Mouse (Mus musculus) G1E (cell line): ENCODE data around the gene Rab21. TPM values are rescaled to one million over a fixed set of nuclear protein-coding genes. Genes with fewer than 3 reads are reported as not detected.

ENCODE experiments used
- ATAC-seq: 2 replicates; pipeline ENCODE4 v1.8.0; 2016; ENCODE audit warnings: mild to moderate bottlenecking; ENCODE audit not compliant: insufficient number of reproducible peaks, poor library complexity, low FRiP score, severe bottlenecking; ENCODE audit errors: extremely low read depth
- DNase-seq: peaks from one replicate; pipeline ENCODE4 v3.0.0; 2012; ENCODE audit warnings: low spot score
- H3K27me3 ChIP-seq: 2 replicates; pipeline ENCODE4 v1.6.1; 2012; ENCODE audit warnings: mild to moderate bottlenecking, low read length, inconsistent platforms; ENCODE audit not compliant: insufficient read depth
- H3K36me3 ChIP-seq: replicated peaks from 2 replicates; pipeline ENCODE3; 2012; ENCODE audit warnings: mild to moderate bottlenecking, inconsistent platforms
- H3K4me1 ChIP-seq: 2 replicates; pipeline ENCODE4 v1.6.1; 2012; ENCODE audit warnings: low read depth, low read length, inconsistent platforms, mixed read lengths; ENCODE audit not compliant: insufficient read depth
- H3K4me3 ChIP-seq: 2 replicates; pipeline ENCODE4 v1.5.1; 2012; ENCODE audit warnings: low read depth, mild to moderate bottlenecking, inconsistent platforms, low read length, moderate library complexity, mixed read lengths
- H3K9me3 ChIP-seq: replicated peaks from 2 replicates; pipeline ENCODE4 v1.6.1; 2012; ENCODE audit warnings: inconsistent platforms
- CTCF ChIP-seq: IDR thresholded peaks from 2 replicates; pipeline ENCODE4 v1.5.1; 2012; ENCODE audit warnings: low read depth, low read length, inconsistent platforms, mixed read lengths
- GATA1 ChIP-seq: IDR thresholded peaks from 2 replicates; pipeline ENCODE4 v1.6.1; 2012; ENCODE audit warnings: borderline replicate concordance, low read length, inconsistent platforms, mixed read lengths
- GATA2 ChIP-seq: IDR thresholded peaks from 2 replicates; pipeline ENCODE4 v1.6.1; 2012; ENCODE audit warnings: low read depth, low read length, inconsistent platforms, borderline replicate concordance
- POLR2AphosphoS5 ChIP-seq: IDR thresholded peaks from 2 replicates; pipeline ENCODE4 v1.6.1; 2012; ENCODE audit warnings: low read depth, low read length, inconsistent platforms; ENCODE audit not compliant: insufficient replicate concordance
- TAL1 ChIP-seq: conservative IDR thresholded peaks from 2 replicates; pipeline ENCODE4 v1.6.1; 2012; ENCODE audit warnings: low read depth, low read length, inconsistent platforms, mixed read lengths
- polyA plus RNA-seq: library from polyadenylated mRNA; stranded (reverse); fragments of >175 nt; gene quantifications from 2 replicates; pipeline ENCODE4 v1.2.3, GENCODE M21; 2012
- total RNA-seq, 2 experiments: library from RNA; stranded (forward) in 1 of 2; stranded (reverse) in 1 of 2; fragments of 200-1000 nt in 1 of 2; fragments of >200 nt in 1 of 2; fragmentation: Nextera tagmentation in 1 of 2; gene quantifications; 2 replicates each; pipeline ENCODE4 v1.2.3; 2014 to 2017

The Rab21 gene
- total and polyA plus RNA-seq, 3 experiments, result 23.5 to 71.5 (median 43.1) TPM

- ATAC-seq (no peak), DNase-seq (no peak)
- TF ChIP-seq POLR2AphosphoS5 (no peak), TAL1 (no peak), GATA1 (no peak), CTCF (no peak), GATA2 (no peak)
- H3K4me3 ChIP-seq, result no peak overlapping the region
- H3K4me1 ChIP-seq, result peaks cover 51% of the 10 kb centered on the region
- no peaks in the 10 kb centered on the region for H3K27me3 ChIP-seq
- H3K9me3 ChIP-seq, result no peaks in the 10 kb centered on the region
- peaks cover 78% of the 10 kb centered on the region for H3K36me3 ChIP-seq
Measured at GRCm38 (mm10) chr10:115309191-115309590, 6.2 kb downstream of the Rab21 start.

GRCm38 (mm10) chr10:115307331-115307875 is 8.0 kb downstream of the Rab21 start:
- no peak for DNase-seq
- TF ChIP-seq TAL1 (no peak), CTCF (no peak), GATA2 (no peak), GATA1 (no peak), POLR2AphosphoS5 (no peak)
- no peak for ATAC-seq
- no peaks in the 10 kb centered on the region for H3K27me3 ChIP-seq
- peaks cover 79% of the 10 kb centered on the region for H3K36me3 ChIP-seq
- no peak overlapping the region for H3K4me3 ChIP-seq
- peaks cover 34% of the 10 kb centered on the region for H3K4me1 ChIP-seq
- no peaks in the 10 kb centered on the region for H3K9me3 ChIP-seq

- TF ChIP-seq CTCF, result no peak
- Histone ChIP-seq H3K9me3 (no peaks in the 10 kb centered on the region), H3K36me3 (peaks cover 88% of the 10 kb centered on the region), H3K27me3 (no peaks in the 10 kb centered on the region), H3K4me1 (peaks cover 3% of the 10 kb centered on the region; the same call in 1 of the 2 replicates), H3K4me3 (no peak overlapping the region)
- ATAC-seq (no peak), DNase-seq (no peak)
Measured at GRCm38 (mm10) chr10:115298683-115299082, 16.7 kb downstream of the Rab21 start.

GRCm38 (mm10) chr10:115297582-115297981 is 17.8 kb downstream of the Rab21 start:
- Histone ChIP-seq H3K36me3 (peaks cover 92% of the 10 kb centered on the region), H3K9me3 (no peaks in the 10 kb centered on the region), H3K4me1 (peaks cover 3% of the 10 kb centered on the region; the same call in 1 of the 2 replicates), H3K4me3 (no peak overlapping the region), H3K27me3 (no peaks in the 10 kb centered on the region)
- TF ChIP-seq GATA2, result no peak
- ATAC-seq (no peak), DNase-seq (no peak)

- Histone ChIP-seq H3K36me3 (peaks cover 93% of the 10 kb centered on the region), H3K4me3 (no peak overlapping the region), H3K9me3 (no peaks in the 10 kb centered on the region), H3K27me3 (no peaks in the 10 kb centered on the region), H3K4me1 (peaks cover 3% of the 10 kb centered on the region; the same call in 1 of the 2 replicates)
- ATAC-seq (no peak), DNase-seq (no peak)
- TF ChIP-seq CTCF, result no peak
- no peak for TF ChIP-seq GATA1
- no peak for TF ChIP-seq GATA2
- no peak for TF ChIP-seq POLR2AphosphoS5
- TF ChIP-seq TAL1, result no peak
Measured at GRCm38 (mm10) chr10:115296401-115296935, 18.9 kb downstream of the Rab21 start.

GRCm38 (mm10) chr10:115295162-115295561 is 20.2 kb downstream of the Rab21 start:
- DNase-seq, result no peak
- peaks cover 91% of the 10 kb centered on the region for H3K36me3 ChIP-seq
- ATAC-seq, result no peak
- H3K27me3 ChIP-seq, result no peaks in the 10 kb centered on the region
- peaks cover 3% of the 10 kb centered on the region; the same call in 1 of the 2 replicates for H3K4me1 ChIP-seq
- no peak for TF ChIP-seq POLR2AphosphoS5
- TF ChIP-seq TAL1, result no peak
- no peak for TF ChIP-seq CTCF
- TF ChIP-seq GATA1, result no peak
- TF ChIP-seq GATA2, result no peak
- no peak overlapping the region for H3K4me3 ChIP-seq
- no peaks in the 10 kb centered on the region for H3K9me3 ChIP-seq
